Mouse (Mus musculus) heart, adult 2 months (tissue): ENCODE results near the gene Cwc27.

ENCODE experiments used
- CTCF ChIP-seq: fragments of 200-600 bp; IDR thresholded peaks from 2 replicates; pipeline ENCODE4 v1.8.1; 2022; ENCODE audit warnings: antibody characterized with exemption, mild to moderate bottlenecking, moderate library complexity
- EP300 ChIP-seq: fragments of 200-500 bp; IDR thresholded peaks from 2 replicates; pipeline ENCODE4 v1.6.1; 2011; ENCODE audit warnings: low read depth, low read length, control low read depth; ENCODE audit not compliant: insufficient read depth
- POLR2A ChIP-seq: fragments of 200-500 bp; IDR thresholded peaks from 2 replicates; pipeline ENCODE4 v1.6.1; 2011; ENCODE audit warnings: mild to moderate bottlenecking, low read depth, low read length, control low read depth; ENCODE audit not compliant: insufficient read depth

- no peak for TF ChIP-seq POLR2A
- TF ChIP-seq CTCF, result no peak
- no peak for TF ChIP-seq EP300
These were observed 186.1 kb downstream of the Cwc27 start for GRCm38 (mm10) chr13:104630808-104631207.
